Mouse (Mus musculus) CH12.LX (cell line): ENCODE measurements around the gene Hist1h4k. TPM values are rescaled to one million over a fixed set of nuclear protein-coding genes. Genes with fewer than 3 reads are reported as not detected.
A peak's percentile ranks its signal among the peaks of the same experiment; 100 is the strongest.

Experiments used
- DNase-seq: peaks from one replicate; pipeline ENCODE4 v3.0.0-alpha.2; 2013; ENCODE audit errors: extremely low read depth
- H3K27ac ChIP-seq: 2 replicates; pipeline ENCODE4 v1.5.1; 2012; ENCODE audit warnings: low read depth, mild to moderate bottlenecking, control low read depth, moderate library complexity; ENCODE audit not compliant: insufficient read depth
- H3K27me3 ChIP-seq: replicated peaks from 2 replicates; pipeline ENCODE3; 2012; ENCODE audit warnings: inconsistent platforms
- H3K36me3 ChIP-seq, 2 experiments: replicated peaks in 1 of 2; 2 replicates each; pipeline versions ENCODE3 to v1.6.1; 2012; ENCODE audit warnings: inconsistent platforms in 1 of 2, low read length in 1 of 2, mild to moderate bottlenecking in 1 of 2, mixed read lengths in 1 of 2, moderate library complexity in 1 of 2; ENCODE audit not compliant: control insufficient read depth in 1 of 2, insufficient read depth in 1 of 2
- H3K4me1 ChIP-seq, 2 experiments: 2 replicates each; pipeline ENCODE4 v1.6.1; 2012; ENCODE audit warnings: inconsistent platforms in 1 of 2, moderate library complexity in 1 of 2; ENCODE audit not compliant: insufficient read depth in 2 of 2, control insufficient read depth in 1 of 2
- H3K4me2 ChIP-seq: 2 replicates; pipeline ENCODE4 v1.6.1; 2012; ENCODE audit warnings: low read depth, mild to moderate bottlenecking, control low read depth; ENCODE audit not compliant: poor library complexity, insufficient read depth, severe bottlenecking
- H3K4me3 ChIP-seq, 3 experiments: fragments of 150-350 bp in 1 of 3; sonication (generic) in 1 of 3; replicated peaks in 1 of 3; 2 replicates each; pipeline versions ENCODE3 to v1.5.1; 2011 to 2012; ENCODE audit warnings: low read depth in 2 of 3, low read length in 2 of 3, mild to moderate bottlenecking in 2 of 3, moderate library complexity in 2 of 3, control low read depth in 1 of 3, improper control_type of control experiment in 1 of 3, inconsistent platforms in 1 of 3, mixed read lengths in 1 of 3; ENCODE audit not compliant: poor library complexity in 1 of 3
- H3K79me2 ChIP-seq: replicated peaks from 2 replicates; pipeline ENCODE4 v1.6.1; 2012; ENCODE audit warnings: mild to moderate bottlenecking, moderate library complexity; ENCODE audit not compliant: control insufficient read depth, poor library complexity, insufficient read depth, severe bottlenecking; ENCODE audit errors: extremely low read depth
- H3K9ac ChIP-seq: 2 replicates; pipeline ENCODE4 v1.6.1; 2012; ENCODE audit warnings: low read depth, mild to moderate bottlenecking, control low read depth, moderate library complexity; ENCODE audit not compliant: insufficient read depth
- H3K9me3 ChIP-seq: replicated peaks from 2 replicates; pipeline ENCODE3; 2012; ENCODE audit warnings: low read length, inconsistent platforms, mixed read lengths
- BHLHE40 ChIP-seq: IDR thresholded peaks from 2 replicates; pipeline ENCODE4 v1.6.1; 2011; ENCODE audit warnings: mild to moderate bottlenecking, low read depth, low read length, improper control_type of control experiment
- CHD2 ChIP-seq: IDR thresholded peaks from 2 replicates; pipeline ENCODE4 v1.6.1; 2011; ENCODE audit warnings: low read length, improper control_type of control experiment
- E2F4 ChIP-seq: IDR thresholded peaks from 2 replicates; pipeline ENCODE4 v1.6.1; 2011; ENCODE audit warnings: low read depth, low read length, improper control_type of control experiment; ENCODE audit not compliant: insufficient replicate concordance
- ELF1 ChIP-seq: IDR thresholded peaks from 2 replicates; pipeline ENCODE4 v1.6.1; 2014; ENCODE audit warnings: low read depth, mild to moderate bottlenecking, inconsistent platforms, low read length, improper control_type of control experiment
- EP300 ChIP-seq: IDR thresholded peaks from 2 replicates; pipeline ENCODE4 v1.6.1; 2011; ENCODE audit warnings: low read length, improper control_type of control experiment
- ETS1 ChIP-seq: conservative IDR thresholded peaks from 2 replicates; pipeline ENCODE4 v1.6.1; 2012; ENCODE audit warnings: low read depth, mild to moderate bottlenecking, inconsistent platforms, low read length, improper control_type of control experiment, moderate library complexity
- GABPA ChIP-seq: IDR thresholded peaks from 2 replicates; pipeline ENCODE4 v1.6.1; 2012; ENCODE audit warnings: low read depth, low read length, improper control_type of control experiment, inconsistent platforms; ENCODE audit not compliant: insufficient replicate concordance
- HCFC1 ChIP-seq: IDR thresholded peaks from 2 replicates; pipeline ENCODE4 v1.6.1; 2012; ENCODE audit warnings: low read depth, mild to moderate bottlenecking, inconsistent platforms, low read length, improper control_type of control experiment
- IRF4 ChIP-seq: IDR thresholded peaks from 2 replicates; pipeline ENCODE4 v1.6.1; 2014; ENCODE audit warnings: low read depth, mild to moderate bottlenecking, inconsistent platforms, low read length, improper control_type of control experiment
- JUN ChIP-seq: IDR thresholded peaks from 2 replicates; pipeline ENCODE4 v1.6.1; 2011; ENCODE audit warnings: low read depth, mild to moderate bottlenecking, low read length, improper control_type of control experiment, moderate library complexity; ENCODE audit not compliant: insufficient read depth
- JUND ChIP-seq: conservative IDR thresholded peaks from 2 replicates; pipeline ENCODE4 v1.6.1; 2011; ENCODE audit warnings: low read depth, low read length, improper control_type of control experiment
- MAFK ChIP-seq: IDR thresholded peaks from 2 replicates; pipeline ENCODE4 v1.6.1; 2011; ENCODE audit warnings: low read length, improper control_type of control experiment; ENCODE audit not compliant: insufficient replicate concordance
- MEF2A ChIP-seq: IDR thresholded peaks from 2 replicates; pipeline ENCODE4 v1.6.1; 2014; ENCODE audit warnings: low read depth, mild to moderate bottlenecking, inconsistent platforms, low read length, improper control_type of control experiment, borderline replicate concordance
- MXI1 ChIP-seq: IDR thresholded peaks from 2 replicates; pipeline ENCODE4 v1.6.1; 2011; ENCODE audit warnings: mild to moderate bottlenecking, low read depth, low read length, improper control_type of control experiment
- MYC ChIP-seq: IDR thresholded peaks from 2 replicates; pipeline ENCODE4 v1.6.1; 2011; ENCODE audit warnings: low read depth, mild to moderate bottlenecking, improper control_type of control experiment, low read length
- NRF1 ChIP-seq: IDR thresholded peaks from 2 replicates; pipeline ENCODE4 v1.6.1; 2014; ENCODE audit warnings: low read depth, mild to moderate bottlenecking, inconsistent platforms, low read length, improper control_type of control experiment, moderate library complexity
- PAX5 ChIP-seq: IDR thresholded peaks from 2 replicates; pipeline ENCODE4 v1.6.1; 2012; ENCODE audit warnings: low read length, inconsistent platforms, mixed read lengths
- POLR2AphosphoS2 ChIP-seq: IDR thresholded peaks from 2 replicates; pipeline ENCODE4 v1.6.1; 2011; ENCODE audit warnings: low read depth, low read length, improper control_type of control experiment
- RCOR1 ChIP-seq: conservative IDR thresholded peaks from 2 replicates; pipeline ENCODE4 v1.6.1; 2012; ENCODE audit warnings: low read depth, mild to moderate bottlenecking, inconsistent platforms, low read length, improper control_type of control experiment
- SIN3A ChIP-seq: IDR thresholded peaks from 2 replicates; pipeline ENCODE4 v1.6.1; 2012; ENCODE audit warnings: low read length, improper control_type of control experiment, inconsistent platforms
- SMC3 ChIP-seq: IDR thresholded peaks from 2 replicates; pipeline ENCODE4 v1.6.1; 2011; ENCODE audit warnings: low read depth, low read length, improper control_type of control experiment
- TCF12 ChIP-seq: IDR thresholded peaks from 2 replicates; pipeline ENCODE4 v1.6.1; 2014; ENCODE audit warnings: low read depth, mild to moderate bottlenecking, inconsistent platforms, low read length, improper control_type of control experiment
- UBTF ChIP-seq: IDR thresholded peaks from 2 replicates; pipeline ENCODE4 v1.6.1; 2012; ENCODE audit warnings: low read depth, mild to moderate bottlenecking, inconsistent platforms, low read length, improper control_type of control experiment, moderate library complexity
- USF1 ChIP-seq: IDR thresholded peaks from 2 replicates; pipeline ENCODE4 v1.6.1; 2014; ENCODE audit warnings: low read depth, mild to moderate bottlenecking, inconsistent platforms, low read length, improper control_type of control experiment
- USF2 ChIP-seq: conservative IDR thresholded peaks from 2 replicates; pipeline ENCODE4 v1.6.1; 2011; ENCODE audit warnings: low read depth, low read length, improper control_type of control experiment
- ZKSCAN1 ChIP-seq: IDR thresholded peaks from 2 replicates; pipeline ENCODE4 v1.6.1; 2012; ENCODE audit warnings: low read depth, inconsistent platforms, low read length, improper control_type of control experiment, borderline replicate concordance
- ZMIZ1 ChIP-seq: IDR thresholded peaks from 2 replicates; pipeline ENCODE4 v1.6.1; 2012; ENCODE audit warnings: low read depth, mild to moderate bottlenecking, inconsistent platforms, low read length, improper control_type of control experiment
- ZNF384 ChIP-seq: IDR thresholded peaks from 2 replicates; pipeline ENCODE4 v1.6.1; 2012; ENCODE audit warnings: low read depth, low read length, improper control_type of control experiment, inconsistent platforms
- dilution Hi-C: fragments of 300-500 bp; cut with MboI; formaldehyde crosslinking; loops from 2 replicates; pipeline ENCODE4 v1.14.3; 2020; ENCODE audit warnings: low sequenced_read_pairs; ENCODE audit not compliant: extremely low pct_unique_long_range_greater_than_20kb, extremely low pct_ligation_motif_present
- in situ Hi-C: fragments of 300-500 bp; cut with MboI; formaldehyde crosslinking; loops from 3 replicates; pipeline ENCODE4 v1.14.3; 2019; ENCODE audit warnings: low sequenced_read_pairs, low pct_ligation_motif_present, low pct_unique_long_range_greater_than_20kb, mixed read lengths
- polyA plus RNA-seq: library from polyadenylated mRNA; unstranded; fragments of >175 nt; gene quantifications from 2 replicates; pipeline ENCODE4 v1.2.1, GENCODE M21; 2012; ENCODE audit warnings: low read depth; ENCODE audit not compliant: insufficient read length
- total RNA-seq, 2 experiments: library from RNA; depleted of rRNA; stranded (reverse); fragments of 300-350 nt in 1 of 2; fragments of >200 nt in 1 of 2; gene quantifications; 2 replicates each; pipeline ENCODE4 v1.2.3; 2012 to 2014

Gene Hist1h4k
- total and polyA plus RNA-seq, 3 experiments = 13.2 to 4,319 (median 25.4) TPM

DNA sequence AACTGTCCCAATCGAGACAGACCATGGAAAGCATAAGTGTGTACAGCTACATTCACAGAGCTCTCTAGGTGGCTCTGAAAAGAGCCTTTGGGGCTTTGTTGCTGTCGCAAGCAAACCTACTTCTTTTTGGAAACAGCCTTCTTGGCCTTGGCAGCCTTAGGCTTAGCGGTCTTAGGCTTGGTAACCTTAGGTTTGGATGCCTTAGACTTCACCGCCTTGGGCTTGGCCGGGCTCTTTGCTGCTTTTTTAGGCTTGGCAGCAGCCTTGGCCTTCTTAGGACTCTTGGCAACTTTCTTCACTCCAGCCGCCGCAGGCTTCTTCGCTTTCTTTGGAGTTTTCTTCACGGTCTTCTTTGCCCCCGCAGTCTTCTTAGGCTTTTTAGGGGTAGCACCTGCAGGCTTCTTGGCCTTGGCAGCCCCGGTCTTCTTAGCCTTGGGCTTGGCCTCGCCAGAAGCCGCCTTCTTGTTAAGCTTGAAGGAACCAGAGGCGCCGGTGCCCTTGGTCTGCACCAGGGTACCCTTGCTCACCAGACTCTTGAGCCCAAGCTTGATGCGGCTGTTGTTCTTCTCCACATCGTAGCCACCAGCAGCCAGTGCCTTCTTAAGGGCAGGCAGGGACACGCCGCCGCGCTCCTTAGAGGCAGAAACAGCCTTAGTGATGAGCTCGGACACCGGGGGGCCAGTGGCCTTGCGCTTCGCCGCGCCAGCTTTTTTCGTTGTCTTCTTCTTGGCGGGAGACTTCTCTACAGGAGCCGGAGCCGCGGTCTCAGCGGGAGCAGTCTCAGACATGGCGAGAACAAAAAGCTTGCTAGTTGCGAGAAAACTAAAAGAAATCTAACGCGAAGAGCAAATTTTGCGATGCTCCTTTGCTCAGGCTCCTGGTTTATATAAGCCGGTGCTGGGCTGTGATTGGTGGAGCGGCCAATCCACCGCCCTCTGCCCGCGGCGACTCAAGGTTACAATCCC, 29.7 kb upstream of the Hist1h4k start, which contains the start of gene Hist1h1b (continued):
- TF ChIP-seq USF1 (no peak), RCOR1 (peak; percentile 90), CHD2 (peak; percentile 49), TCF12 (peak; percentile 96), ETS1 (0 out of 2 replicates have a peak, but pooled peaks have one; percentile 21), E2F4 (peak; percentile 82; the same call in 1 of the 2 replicates), SMC3 (no peak), MXI1 (peak; percentile 39; the same call in 1 of the 2 replicates), POLR2AphosphoS2 (peak; percentile 94), ZNF384 (0 out of 2 replicates have a peak, but pooled peaks have one; percentile 26), ZKSCAN1 (no peak), JUND (no peak), MAFK (0 out of 2 replicates have a peak, but pooled peaks have one; percentile 7), PAX5 (no peak), GABPA (no peak), UBTF (peak; percentile 92), JUN (no peak)

DNA sequence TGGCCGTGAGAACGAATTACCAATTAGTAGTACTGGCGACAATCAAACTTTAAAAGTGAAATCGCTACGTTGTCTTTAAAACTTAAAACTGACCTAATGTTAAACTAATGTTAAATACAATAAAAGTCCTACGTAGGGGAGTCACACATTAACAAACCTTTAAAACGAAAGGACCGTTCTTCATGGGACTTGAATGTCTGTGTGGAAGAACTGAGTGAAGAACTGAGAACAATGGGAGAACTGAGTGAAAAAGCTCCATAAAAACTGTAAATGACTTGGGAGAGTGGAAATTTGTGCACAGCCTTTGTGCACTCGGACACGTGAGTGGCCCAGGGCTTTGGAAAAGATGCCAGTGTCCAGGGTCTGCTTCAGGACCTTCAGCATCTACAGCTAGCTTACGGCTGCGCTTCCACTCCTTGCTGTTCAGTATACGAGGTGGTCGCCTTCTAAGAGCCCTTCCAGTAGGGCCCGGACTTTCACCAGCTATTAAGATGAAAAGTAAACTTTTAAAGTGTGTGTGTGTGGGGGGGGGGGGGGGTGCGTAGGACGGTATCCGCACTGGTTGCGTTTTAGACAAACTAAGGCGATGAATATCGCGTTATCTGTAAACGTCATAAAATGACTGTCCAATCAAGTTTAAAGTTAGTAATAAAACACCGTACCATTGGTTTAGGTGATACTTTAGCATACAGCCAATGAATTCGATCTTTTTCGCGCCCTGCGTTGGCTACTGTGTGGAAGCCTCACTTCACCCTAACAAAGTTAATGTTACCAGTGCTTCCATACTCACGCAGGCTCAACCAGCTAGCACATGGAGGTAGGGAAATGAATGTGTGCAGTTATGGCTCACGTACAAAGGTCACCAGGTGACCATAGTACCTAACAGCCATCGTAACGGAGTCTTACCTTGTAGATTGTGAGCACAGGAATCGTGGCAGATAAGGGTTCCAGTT, 28.8 kb upstream of the Hist1h4k start:
- Histone ChIP-seq H3K9ac (peak overlapping the region; percentile 95), H3K27ac (peak overlapping the region; percentile 97), H3K27me3 (no peaks in the 10 kb centered on the region), H3K4me1 (peaks cover 6 to 24% of the 10 kb centered on the region in 2 experiments; a peak in 3 of 4 replicates), H3K9me3 (no peaks in the 10 kb centered on the region), H3K4me3 (peak overlapping the region; percentile 59 to 72 (median 59)), H3K36me3 (no peaks in the 10 kb centered on the region), H3K4me2 (peak overlapping the region; percentile 65), H3K79me2 (no peaks in the 10 kb centered on the region; the same call in 1 of the 2 replicates)
- peak; percentile 94 for DNase-seq
- in situ Hi-C loops (no loop called here), dilution Hi-C loops (no loop called here)
- TF ChIP-seq MAFK (no peak), EP300 (no peak), ZMIZ1 (peak; percentile 99), IRF4 (0 out of 2 replicates have a peak, but pooled peaks have one; percentile 28), MYC (peak; percentile 84), ELF1 (no peak), MXI1 (peak; percentile 71), JUN (no peak), ZNF384 (no peak), SIN3A (peak; percentile 89), ZKSCAN1 (no peak), TCF12 (peak; percentile 57; the same call in 1 of the 2 replicates), HCFC1 (peak; percentile 73), GABPA (no peak), BHLHE40 (peak; percentile 79), MEF2A (peak; percentile 58; the same call in 1 of the 2 replicates), ETS1 (0 out of 2 replicates have a peak, but pooled peaks have one; percentile 6), USF2 (no peak), E2F4 (peak; percentile 97), NRF1 (0 out of 2 replicates have a peak, but pooled peaks have one; percentile 11)
